Mouse (Mus musculus) thymus, adult 2 months (tissue): ENCODE results near the gene Pabpc4l. TPM values are rescaled to one million over a fixed set of nuclear protein-coding genes. Genes with fewer than 3 reads are reported as not detected.
A peak's percentile ranks its signal among the peaks of the same experiment; 100 is the strongest.
"Not testable (repeated sequence)": the region's sequence is repeated elsewhere in the genome, so short reads cannot be mapped to it uniquely, and the experiment has no call there.

ENCODE experiments used
- DNase-seq: peaks from one replicate; pipeline ENCODE4 v3.0.0; 2021
- H3K27ac ChIP-seq: fragments of 200-500 bp; 2 replicates; pipeline ENCODE4 v1.5.1; 2012; ENCODE audit warnings: low read length, control low read depth; ENCODE audit not compliant: control insufficient read depth, insufficient read depth
- H3K27me3 ChIP-seq: fragments of 200-500 bp; 2 replicates; pipeline ENCODE4 v1.6.1; 2012; ENCODE audit warnings: mild to moderate bottlenecking, low read length, moderate library complexity, mixed read lengths; ENCODE audit not compliant: control insufficient read depth, insufficient read depth
- H3K36me3 ChIP-seq: fragments of 200-500 bp; 2 replicates; pipeline ENCODE4 v1.6.1; 2012; ENCODE audit warnings: mild to moderate bottlenecking, low read length, moderate library complexity; ENCODE audit not compliant: control insufficient read depth, insufficient read depth
- H3K4me1 ChIP-seq: fragments of 200-500 bp; replicated peaks from 2 replicates; pipeline ENCODE4 v1.6.1; 2012; ENCODE audit warnings: low read length; ENCODE audit not compliant: control insufficient read depth, insufficient read depth
- H3K4me3 ChIP-seq: fragments of 200-500 bp; 2 replicates; pipeline ENCODE4 v1.5.1; 2012; ENCODE audit warnings: mild to moderate bottlenecking, low read length, control low read depth, moderate library complexity; ENCODE audit not compliant: control insufficient read depth, insufficient read depth
- CTCF ChIP-seq: fragments of 200-500 bp; IDR thresholded peaks from 2 replicates; pipeline ENCODE4 v1.5.1; 2012; ENCODE audit warnings: mild to moderate bottlenecking, control low read depth, low read length, moderate library complexity, borderline replicate concordance; ENCODE audit not compliant: control insufficient read depth, poor library complexity, insufficient read depth; ENCODE audit errors: extremely low read depth
- POLR2A ChIP-seq: fragments of 200-500 bp; IDR thresholded peaks from 2 replicates; pipeline ENCODE4 v1.6.1; 2012; ENCODE audit warnings: mild to moderate bottlenecking, low read length, control low read depth, moderate library complexity; ENCODE audit not compliant: control insufficient read depth, poor library complexity, insufficient read depth; ENCODE audit errors: extremely low read depth
- WGBS: fragments of 180-500 bp; shearing (Covaris S2); methylation state at CpG from one replicate; pipeline ENCODE4 v1.1.7; 2018; 5-methylcytosine and 5-hydroxymethylcytosine counted together
- polyA plus RNA-seq: library from polyadenylated mRNA; depleted of rRNA; stranded (reverse); fragments of >200 nt; gene quantifications from 2 replicates; pipeline ENCODE4 v1.2.3, GENCODE M21; 2012; rRNA removed

The Pabpc4l gene
- 0.27 TPM in 1 of 2 replicates, not detected in the other for polyA plus RNA-seq

- H3K36me3 ChIP-seq: no peaks in the 10 kb centered on the region
- H3K27ac ChIP-seq: no peak within 1 kb of the TSS
- TF ChIP-seq CTCF (no peak), POLR2A (no peak)
- H3K4me3 ChIP-seq: 0 out of 2 replicates have a peak within 1 kb of the TSS, but pooled peaks have one; percentile 19
- H3K27me3 ChIP-seq: no peaks in the 10 kb centered on the region
- no peaks in the 10 kb centered on the region for H3K4me1 ChIP-seq
- no peak for DNase-seq
- 3% methylated on average over 37 of the region's 37 CpGs for WGBS
These were observed at the start of gene Pabpc4l for GRCm38 (mm10) chr3:46447481-46448265. Gene Pabpc4l (minus strand): TSS chr3:46448219.

- H3K4me3 ChIP-seq: no peak overlapping the region
- no peak for DNase-seq
- TF ChIP-seq POLR2A (no peak), CTCF (no peak)
- no peaks in the 10 kb centered on the region for H3K36me3 ChIP-seq
- no peaks in the 10 kb centered on the region for H3K27me3 ChIP-seq
- no peaks in the 10 kb centered on the region for H3K4me1 ChIP-seq
- no peak overlapping the region for H3K27ac ChIP-seq
- WGBS: 74% methylated on average over 5 of the region's 5 CpGs
These were observed 42.9 kb upstream of the Pabpc4l start for GRCm38 (mm10) chr3:46490989-46491259.

- DNase-seq: no peak
- no peak overlapping the region for H3K4me3 ChIP-seq
- WGBS: 85% methylated on average over 15 of the region's 15 CpGs
These were observed 42.3 kb upstream of the Pabpc4l start for GRCm38 (mm10) chr3:46490132-46490988.

GRCm38 (mm10) chr3:46486091-46486490 lies 38.1 kb upstream of the Pabpc4l start:
- DNase-seq, H3K27ac ChIP-seq, H3K36me3 ChIP-seq, H3K4me1 ChIP-seq, H3K4me3 ChIP-seq, H3K27me3 ChIP-seq: not testable (repeated sequence)
- 94% methylated on average over 1 of the region's 1 CpGs for WGBS

More at GRCm38 (mm10) chr3:46490132-46490988, 42.3 kb upstream of the Pabpc4l start:
- Histone ChIP-seq H3K27me3 (no peaks in the 10 kb centered on the region), H3K36me3 (no peaks in the 10 kb centered on the region), H3K27ac (no peak overlapping the region), H3K4me1 (no peaks in the 10 kb centered on the region)
- TF ChIP-seq POLR2A: no peak
- no peak for TF ChIP-seq CTCF

GRCm38 (mm10) chr3:46448266-46448532 lies 180 bp upstream of the Pabpc4l start:
- Histone ChIP-seq H3K4me1 (no peaks in the 10 kb centered on the region), H3K27ac (no peak overlapping the region), H3K27me3 (no peaks in the 10 kb centered on the region), H3K36me3 (no peaks in the 10 kb centered on the region), H3K4me3 (no peak overlapping the region)
- no peak for DNase-seq
- 7% methylated on average over 5 of the region's 5 CpGs for WGBS
- no peak for TF ChIP-seq CTCF
- no peak for TF ChIP-seq POLR2A

- Histone ChIP-seq H3K4me1 (no peaks in the 10 kb centered on the region), H3K27ac (no peak overlapping the region), H3K4me3 (no peak overlapping the region), H3K27me3 (no peaks in the 10 kb centered on the region), H3K36me3 (no peaks in the 10 kb centered on the region)
- no peak for DNase-seq
- TF ChIP-seq POLR2A (no peak), CTCF (no peak)
These were observed 16.6 kb downstream of the Pabpc4l start for GRCm38 (mm10) chr3:46431416-46431815.
